Mouse (Mus musculus) NIH3T3 (cell line): ENCODE measurements around the gene Bet1l.
A peak's percentile ranks its signal among the peaks of the same experiment; 100 is the strongest.

ENCODE experiments used
- DNase-seq: peaks from one replicate; pipeline ENCODE4 v3.0.0-alpha.2; 2012; ENCODE audit warnings: low read depth

Bet1l gene

GRCm38 (mm10) chr7:140833341-140833740, 24.0 kb downstream of the Bet1l start:
- no peak for DNase-seq

GRCm38 (mm10) chr7:140831447-140831846, 25.9 kb downstream of the Bet1l start:
- peak; percentile 62 for DNase-seq

- DNase-seq, result peak; percentile 40
Measured at GRCm38 (mm10) chr7:140828171-140828881, 29.1 kb downstream of the Bet1l start.

- DNase-seq, result no peak
Measured at GRCm38 (mm10) chr7:140822731-140823130, 34.6 kb downstream of the Bet1l start.

GRCm38 (mm10) chr7:140821653-140822329, 35.6 kb downstream of the Bet1l start, which contains the start of gene Zfp941:
Gene Zfp941, minus strand, starts transcription at chr7:140822178.
- DNase-seq, result peak; percentile 49

- DNase-seq, result no peak
Measured at GRCm38 (mm10) chr7:140821305-140821652, 36.1 kb downstream of the Bet1l start.

GRCm38 (mm10) chr7:140820173-140820572, 37.2 kb downstream of the Bet1l start:
- DNase-seq, result no peak

- no peak for DNase-seq
Measured at GRCm38 (mm10) chr7:140812850-140813249, 44.5 kb downstream of the Bet1l start.

- no peak for DNase-seq
Measured at GRCm38 (mm10) chr7:140811714-140812113, 45.7 kb downstream of the Bet1l start.

GRCm38 (mm10) chr7:140810496-140810895, 46.9 kb downstream of the Bet1l start:
- no peak for DNase-seq

- DNase-seq, result peak; percentile 54
Measured at GRCm38 (mm10) chr7:140805704-140806103, 51.7 kb downstream of the Bet1l start.
